Mouse (Mus musculus) hindbrain, embryonic 16.5 days (tissue): ENCODE results near the gene Pard6b. TPM values are rescaled to one million over a fixed set of nuclear protein-coding genes. Genes with fewer than 3 reads are reported as not detected.
"Not testable (repeated sequence)": the region's sequence is repeated elsewhere in the genome, so short reads cannot be mapped to it uniquely, and the experiment has no call there.

Experiments used
- ATAC-seq: fragments of 200-750 bp; cut with Nextera tagmentation; 2 replicates; pipeline ENCODE4 v1.8.0; 2017; ENCODE audit warnings: moderate TSS enrichment, moderate library complexity
- H3K27ac ChIP-seq: fragments of 300-500 bp; sonication (generic); 2 replicates; pipeline ENCODE4 v1.5.1; 2014; ENCODE audit warnings: low read depth, mild to moderate bottlenecking, control low read depth, low read length, moderate library complexity
- H3K27me3 ChIP-seq: fragments of 300-500 bp; sonication (generic); replicated peaks from 2 replicates; pipeline ENCODE4 v1.6.1; 2014; ENCODE audit warnings: low read length; ENCODE audit not compliant: control insufficient read depth, insufficient read depth
- H3K36me3 ChIP-seq: fragments of 300-500 bp; sonication (generic); 2 replicates; pipeline ENCODE4 v1.6.1; 2014; ENCODE audit warnings: mild to moderate bottlenecking, low read length, moderate library complexity, mixed read lengths; ENCODE audit not compliant: control insufficient read depth, insufficient read depth
- H3K4me1 ChIP-seq: fragments of 300-500 bp; sonication (generic); 2 replicates; pipeline ENCODE4 v1.6.1; 2014; ENCODE audit warnings: low read depth, low read length; ENCODE audit not compliant: control insufficient read depth, insufficient read depth
- H3K4me2 ChIP-seq: fragments of 300-500 bp; sonication (generic); 2 replicates; pipeline ENCODE4 v1.6.1; 2014; ENCODE audit warnings: mild to moderate bottlenecking, low read length, control low read depth, moderate library complexity
- H3K4me3 ChIP-seq: fragments of 300-500 bp; sonication (generic); 2 replicates; pipeline ENCODE4 v1.5.1; 2014; ENCODE audit warnings: mild to moderate bottlenecking, low read length, control low read depth, moderate library complexity
- H3K9ac ChIP-seq: fragments of 300-500 bp; sonication (generic); 2 replicates; pipeline ENCODE4 v1.6.1; 2014; ENCODE audit warnings: low read depth, mild to moderate bottlenecking, control low read depth, low read length, moderate library complexity
- H3K9me3 ChIP-seq: fragments of 300-500 bp; sonication (generic); 2 replicates; pipeline ENCODE4 v1.6.1; 2014; ENCODE audit warnings: mild to moderate bottlenecking, low read length, moderate library complexity; ENCODE audit not compliant: control insufficient read depth
- WGBS: fragments of 180-500 bp; shearing (Covaris S2); extraction: QIAGEN DNeasy Blood & Tissue Kit; methylation state at CpG from one replicate; pipeline ENCODE4 v1.1.7; 2014; 5-methylcytosine and 5-hydroxymethylcytosine counted together
- polyA plus RNA-seq: library from polyadenylated mRNA; unstranded; fragments of >200 nt; fragmentation: Nextera tagmentation; extraction: Ambion mirVana; gene quantifications from 2 replicates; pipeline ENCODE4 v1.2.1, GENCODE M21; 2015

Gene Pard6b
- polyA plus RNA-seq, 1 experiment from 2014 or later = 4.5 TPM

DNA sequence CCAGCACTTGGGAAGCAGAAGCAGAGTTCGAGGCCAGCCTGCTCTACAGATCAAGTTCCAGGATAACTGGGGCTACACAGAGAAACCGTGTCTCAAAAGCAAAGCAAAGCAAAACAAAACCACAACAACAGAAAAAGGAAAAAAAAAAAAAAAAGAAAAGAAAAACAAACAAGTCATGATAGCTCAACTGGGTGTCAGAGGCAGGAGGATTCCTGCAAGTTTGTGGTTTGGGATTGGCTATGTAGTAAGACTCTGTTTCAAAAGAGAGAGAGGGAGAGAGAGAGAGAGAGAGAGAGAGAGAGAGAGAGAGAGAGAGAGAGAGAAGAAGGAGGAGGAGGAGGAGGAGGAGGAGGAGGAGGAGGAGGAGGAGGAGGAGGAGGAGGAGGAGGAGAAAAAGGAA lies 22.9 kb upstream of the Pard6b start:
- not testable (repeated sequence) for H3K27ac ChIP-seq

DNA sequence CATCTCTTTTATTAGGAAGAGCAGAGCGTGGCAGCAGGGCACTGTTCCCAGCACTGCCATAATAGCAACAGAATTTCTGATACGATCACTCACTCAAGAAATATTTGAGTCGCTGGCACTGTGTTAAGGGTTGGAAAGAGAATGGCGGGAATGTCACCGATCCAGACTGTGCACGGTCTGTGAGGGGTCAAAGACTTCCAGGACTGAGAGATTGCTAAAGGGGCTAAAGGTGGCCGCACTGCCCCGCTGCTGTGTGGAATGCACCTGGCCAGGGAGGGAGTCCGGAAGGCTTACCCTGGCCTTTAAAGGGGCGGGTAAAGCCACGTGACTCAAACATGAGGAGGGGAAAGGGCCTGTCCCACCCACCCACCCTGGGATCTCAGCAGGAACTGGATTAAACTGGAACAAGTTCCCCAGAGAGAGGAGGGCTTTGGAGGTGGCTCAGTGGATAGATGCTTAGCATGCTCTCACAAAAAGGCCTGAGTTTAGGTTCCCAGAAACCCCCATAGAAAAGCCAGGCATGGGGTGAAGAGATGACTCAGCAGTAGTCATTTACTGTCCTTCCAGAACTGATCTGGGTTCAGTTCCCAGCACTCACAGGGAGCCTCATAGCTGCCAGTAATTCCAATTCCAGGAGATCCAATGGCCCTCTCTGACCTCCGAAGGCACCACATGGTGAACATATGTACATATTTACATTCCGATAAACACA lies 22.2 kb upstream of the Pard6b start:
- Histone ChIP-seq H3K27me3 (no peaks in the 10 kb centered on the region), H3K9ac (no peak overlapping the region), H3K9me3 (no peaks in the 10 kb centered on the region), H3K36me3 (no peaks in the 10 kb centered on the region), H3K27ac (no peak overlapping the region), H3K4me1 (no peaks in the 10 kb centered on the region), H3K4me2 (no peak overlapping the region), H3K4me3 (no peak overlapping the region)
- no peak for ATAC-seq
- WGBS = 32% methylated on average over 13 of the region's 13 CpGs

More for the DNA sequence above, 22.9 kb upstream of the Pard6b start:
- H3K27me3 ChIP-seq, H3K4me3 ChIP-seq, H3K36me3 ChIP-seq, H3K9me3 ChIP-seq, ATAC-seq, H3K9ac ChIP-seq, H3K4me1 ChIP-seq, H3K4me2 ChIP-seq: not testable (repeated sequence)
- WGBS = 74% methylated on average over 2 of the region's 2 CpGs

DNA sequence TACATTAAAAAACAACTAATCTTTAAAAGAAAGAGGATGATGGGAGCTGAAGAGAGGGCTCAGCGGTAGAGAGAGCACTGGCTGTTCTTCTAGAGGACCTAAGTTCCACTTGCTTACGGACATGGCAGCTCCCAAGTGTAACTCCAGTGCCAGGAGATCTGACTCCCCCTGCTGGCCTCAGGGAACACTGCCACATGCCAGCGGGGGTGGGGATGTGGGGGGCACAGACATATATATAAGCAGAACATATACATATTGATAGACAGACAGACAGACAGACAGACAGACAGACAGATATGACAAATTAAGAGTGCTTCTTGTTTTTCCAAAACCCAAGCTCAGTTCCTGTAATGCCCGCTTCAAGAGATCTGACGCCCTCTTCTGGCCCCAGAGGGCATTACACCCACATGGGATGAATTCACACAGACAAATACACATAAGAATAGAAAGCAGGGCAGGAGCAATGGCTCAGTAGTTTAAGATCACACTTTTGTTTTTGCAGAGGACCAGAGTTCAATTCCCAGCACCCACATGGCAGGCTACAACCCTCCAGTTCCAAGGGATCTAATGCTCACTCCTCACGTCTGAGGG lies 21.5 kb upstream of the Pard6b start:
- no peaks in the 10 kb centered on the region for H3K27me3 ChIP-seq
- no peak overlapping the region for H3K27ac ChIP-seq
- no peak for ATAC-seq
- no peak overlapping the region for H3K4me2 ChIP-seq
- WGBS = 82% methylated on average over 6 of the region's 6 CpGs
- no peaks in the 10 kb centered on the region for H3K36me3 ChIP-seq
- no peaks in the 10 kb centered on the region for H3K9me3 ChIP-seq
- no peak overlapping the region for H3K9ac ChIP-seq
- no peaks in the 10 kb centered on the region for H3K4me1 ChIP-seq
- H3K4me3 ChIP-seq = no peak overlapping the region

DNA sequence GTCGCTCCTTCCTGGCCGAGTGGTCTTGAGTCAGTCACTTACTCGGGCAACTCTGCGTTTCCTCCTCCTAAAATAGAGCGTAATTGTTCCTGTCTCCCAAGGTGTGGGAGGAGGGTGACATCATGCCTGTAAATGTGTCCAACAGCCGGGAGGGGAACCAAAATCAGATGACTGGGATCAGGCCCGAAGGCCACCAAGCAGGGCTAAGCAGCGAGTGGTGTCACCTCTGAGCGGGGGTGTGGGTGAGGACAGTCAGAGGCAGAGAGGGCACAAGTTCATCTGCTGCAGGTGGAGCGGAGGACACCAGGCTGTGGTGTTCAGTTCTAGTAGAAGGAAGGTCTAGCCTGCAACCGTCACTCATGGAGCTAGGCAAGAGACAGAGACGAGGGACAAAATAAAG lies 17.1 kb upstream of the Pard6b start:
- no peak for ATAC-seq
- Histone ChIP-seq H3K27ac (no peak overlapping the region), H3K4me3 (no peak overlapping the region), H3K9ac (no peak overlapping the region), H3K27me3 (no peaks in the 10 kb centered on the region), H3K4me1 (no peaks in the 10 kb centered on the region), H3K4me2 (no peak overlapping the region), H3K9me3 (no peaks in the 10 kb centered on the region), H3K36me3 (no peaks in the 10 kb centered on the region)
- 91% methylated on average over 12 of the region's 12 CpGs for WGBS

DNA sequence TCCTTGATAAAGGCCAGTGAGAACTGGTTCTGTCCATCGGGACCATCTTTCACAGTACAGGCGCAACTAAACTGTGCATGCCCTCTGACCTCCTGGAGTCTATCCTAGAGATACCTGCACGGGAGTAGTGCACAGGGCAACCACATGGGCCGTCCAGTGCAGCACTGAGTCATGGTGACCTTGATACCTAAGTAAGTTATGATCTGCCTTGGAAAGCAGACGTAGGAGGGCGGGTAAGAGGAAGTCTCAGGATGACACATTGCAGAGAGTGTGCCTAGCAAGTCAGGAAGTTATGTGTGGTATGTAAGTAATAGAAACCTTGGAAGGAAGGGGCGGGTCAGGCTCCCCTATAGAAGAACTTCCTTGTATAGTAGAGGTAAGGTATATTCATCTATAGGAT lies 15.3 kb upstream of the Pard6b start:
- ATAC-seq = no peak
- H3K4me3 ChIP-seq = no peak overlapping the region
- no peak overlapping the region for H3K9ac ChIP-seq
- H3K27me3 ChIP-seq = no peaks in the 10 kb centered on the region
- H3K4me2 ChIP-seq = no peak overlapping the region
- no peak overlapping the region for H3K27ac ChIP-seq
- H3K9me3 ChIP-seq = no peaks in the 10 kb centered on the region
- 91% methylated on average over 7 of the region's 7 CpGs for WGBS
- no peaks in the 10 kb centered on the region for H3K36me3 ChIP-seq
- H3K4me1 ChIP-seq = no peaks in the 10 kb centered on the region

DNA sequence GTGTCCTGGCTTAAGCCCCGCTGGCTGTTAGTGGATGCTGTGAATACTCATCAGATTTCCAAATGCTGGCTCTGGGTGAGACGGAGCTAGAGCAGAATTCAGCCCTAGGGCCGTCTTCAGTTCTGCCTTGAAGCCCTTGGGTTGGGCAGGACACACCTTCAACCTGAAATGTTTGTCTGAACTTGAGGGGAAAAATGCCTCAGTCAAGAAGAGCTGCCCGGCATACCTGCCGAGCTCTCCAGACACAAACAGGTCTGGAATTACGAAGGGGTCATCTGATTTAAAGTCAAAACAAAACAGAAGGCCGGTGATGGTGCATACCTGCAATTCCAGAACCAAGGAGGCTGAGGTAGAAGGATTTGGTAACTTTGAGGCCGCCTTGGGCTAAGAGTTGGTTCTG lies 14.0 kb upstream of the Pard6b start:
- H3K9me3 ChIP-seq = no peaks in the 10 kb centered on the region
- no peaks in the 10 kb centered on the region for H3K27me3 ChIP-seq
- no peak overlapping the region for H3K27ac ChIP-seq
- no peak overlapping the region for H3K9ac ChIP-seq
- no peak for ATAC-seq
- H3K4me3 ChIP-seq = no peak overlapping the region
- 64% methylated on average over 8 of the region's 8 CpGs for WGBS
- H3K36me3 ChIP-seq = no peaks in the 10 kb centered on the region
- no peak overlapping the region for H3K4me2 ChIP-seq
- H3K4me1 ChIP-seq = no peaks in the 10 kb centered on the region

DNA sequence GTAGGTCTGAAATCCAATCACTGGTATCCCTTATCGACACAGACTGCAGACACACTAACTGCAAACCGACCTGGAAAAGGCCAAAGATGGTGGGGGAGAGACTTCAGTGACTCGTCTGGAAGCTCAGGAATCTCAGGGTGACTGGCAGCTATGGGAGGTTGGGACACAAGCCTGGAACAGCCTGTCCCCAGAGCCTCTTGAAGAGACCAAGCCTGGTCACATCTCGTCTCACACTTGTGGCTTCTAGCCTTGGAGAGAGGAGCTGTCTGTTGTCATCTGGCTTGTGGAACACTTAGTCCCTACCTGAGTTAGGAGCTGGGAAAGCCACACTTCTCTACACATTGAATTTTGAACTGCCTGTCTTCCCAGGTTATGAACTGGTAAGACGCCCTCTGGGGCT lies 10.4 kb upstream of the Pard6b start:
- Histone ChIP-seq H3K27ac (no peak overlapping the region), H3K9me3 (no peaks in the 10 kb centered on the region), H3K36me3 (no peaks in the 10 kb centered on the region), H3K4me1 (peaks cover 7% of the 10 kb centered on the region), H3K4me3 (no peak overlapping the region), H3K4me2 (no peak overlapping the region), H3K9ac (no peak overlapping the region), H3K27me3 (no peaks in the 10 kb centered on the region)
- no peak for ATAC-seq
- WGBS = 62% methylated on average over 5 of the region's 5 CpGs

DNA sequence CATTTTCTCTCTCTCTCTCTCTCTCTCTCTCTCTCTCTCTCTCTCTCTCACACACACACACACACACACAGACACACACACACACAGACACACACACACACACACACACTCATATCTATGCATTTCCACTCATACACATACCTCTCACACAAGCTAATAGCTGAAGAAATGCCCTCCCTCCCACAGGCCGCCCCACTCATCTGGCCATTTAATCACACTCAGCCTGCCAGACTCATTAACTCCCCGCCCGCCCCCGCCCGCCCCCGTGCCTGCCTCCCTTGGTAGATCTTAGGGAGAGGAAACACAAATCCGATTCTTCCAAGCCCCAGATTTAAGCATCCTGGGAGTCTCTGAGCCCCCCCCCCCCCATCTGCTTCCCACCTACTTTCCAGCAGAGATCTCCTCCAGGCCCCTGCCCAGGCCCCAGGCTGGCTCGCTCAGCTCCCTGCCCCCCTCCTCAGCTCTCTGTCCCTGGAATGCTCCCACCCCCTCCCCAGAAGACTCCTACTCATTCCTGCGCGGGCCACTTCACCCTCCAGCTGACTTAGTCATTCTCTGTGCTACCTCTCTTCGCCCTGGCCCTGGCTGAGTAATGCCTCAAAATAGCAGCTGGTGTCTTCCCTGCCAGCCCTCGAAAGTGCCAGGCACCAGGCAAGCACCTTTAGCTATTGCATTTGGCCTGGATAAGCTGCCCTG lies 8.2 kb upstream of the Pard6b start:
- no peak overlapping the region for H3K4me2 ChIP-seq
- H3K9me3 ChIP-seq = no peaks in the 10 kb centered on the region
- H3K36me3 ChIP-seq = no peaks in the 10 kb centered on the region
- peak; percentile 59 for ATAC-seq
- no peak overlapping the region for H3K9ac ChIP-seq
- H3K4me1 ChIP-seq = peaks cover 7% of the 10 kb centered on the region
- H3K27me3 ChIP-seq = no peaks in the 10 kb centered on the region
- H3K27ac ChIP-seq = no peak overlapping the region
- WGBS = 12% methylated on average over 12 of the region's 12 CpGs
- no peak overlapping the region for H3K4me3 ChIP-seq

DNA sequence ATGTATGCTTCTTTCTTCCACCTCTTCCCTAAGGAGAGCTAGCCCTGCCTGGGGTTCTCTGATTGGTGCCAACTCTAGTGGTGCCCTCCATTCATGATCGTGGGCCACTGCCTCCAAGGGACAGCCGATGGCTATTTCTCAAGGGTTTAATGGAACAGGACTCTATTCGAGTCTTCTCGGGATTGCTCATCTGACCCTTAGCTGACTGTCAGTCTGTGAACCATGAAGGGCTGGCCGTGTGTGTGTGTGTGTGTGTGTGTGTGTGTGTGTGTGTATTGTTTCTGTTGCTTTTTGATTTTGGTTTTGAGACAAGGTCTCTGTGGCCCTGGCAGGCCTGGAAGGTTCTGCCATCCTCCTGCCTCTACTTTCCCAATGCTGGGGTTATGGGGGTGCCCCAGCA lies 7.1 kb upstream of the Pard6b start:
- no peak overlapping the region for H3K4me2 ChIP-seq
- H3K4me3 ChIP-seq = no peak overlapping the region
- WGBS = 56% methylated on average over 5 of the region's 5 CpGs
- H3K27ac ChIP-seq = no peak overlapping the region
- H3K36me3 ChIP-seq = no peaks in the 10 kb centered on the region
- H3K9me3 ChIP-seq = no peaks in the 10 kb centered on the region
- no peak overlapping the region for H3K9ac ChIP-seq
- no peak for ATAC-seq
- no peaks in the 10 kb centered on the region for H3K27me3 ChIP-seq
- peaks cover 7% of the 10 kb centered on the region for H3K4me1 ChIP-seq
